Mouse (Mus musculus) hindbrain, postnatal 0 days (tissue): ENCODE data around the gene Icos. TPM values are rescaled to one million over a fixed set of nuclear protein-coding genes. Genes with fewer than 3 reads are reported as not detected.

ENCODE experiments used
- ATAC-seq: fragments of 200-750 bp; cut with Nextera tagmentation; 2 replicates; pipeline ENCODE4 v1.8.0; 2017; ENCODE audit warnings: mild to moderate bottlenecking, moderate TSS enrichment, moderate library complexity
- DNase-seq: peaks from one replicate; pipeline ENCODE4 v3.0.0-alpha.2; 2015; ENCODE audit warnings: low spot score
- H3K27ac ChIP-seq: fragments of 300-500 bp; sonication (generic); 2 replicates; pipeline ENCODE4 v1.5.1; 2014; ENCODE audit warnings: mild to moderate bottlenecking
- H3K27me3 ChIP-seq: fragments of 300-500 bp; sonication (generic); 2 replicates; pipeline ENCODE4 v1.6.1; 2014; ENCODE audit warnings: low read length, mixed read lengths; ENCODE audit not compliant: insufficient read depth
- H3K36me3 ChIP-seq: fragments of 300-500 bp; sonication (generic); 2 replicates; pipeline ENCODE4 v1.6.1; 2014; ENCODE audit warnings: low read length, mixed read lengths; ENCODE audit not compliant: insufficient read depth
- H3K4me1 ChIP-seq: fragments of 300-500 bp; sonication (generic); 2 replicates; pipeline ENCODE4 v1.6.1; 2014; ENCODE audit warnings: antibody characterized with exemption, low read length, mixed read lengths; ENCODE audit not compliant: insufficient read depth
- H3K4me2 ChIP-seq: fragments of 300-500 bp; sonication (generic); 2 replicates; pipeline ENCODE4 v1.6.1; 2014; ENCODE audit warnings: low read depth, mild to moderate bottlenecking, low read length, moderate library complexity, mixed read lengths
- H3K4me3 ChIP-seq: fragments of 300-500 bp; sonication (generic); 2 replicates; pipeline ENCODE4 v1.5.1; 2014; ENCODE audit warnings: low read length
- H3K9ac ChIP-seq: fragments of 300-500 bp; sonication (generic); replicated peaks from 2 replicates; pipeline ENCODE4 v1.6.1; 2014; ENCODE audit warnings: mild to moderate bottlenecking, low read length, moderate library complexity, mixed read lengths
- H3K9me3 ChIP-seq: fragments of 300-500 bp; sonication (generic); 2 replicates; pipeline ENCODE4 v1.6.1; 2016; ENCODE audit warnings: low read length, mixed read lengths
- CTCF ChIP-seq: IDR thresholded peaks from 2 replicates; pipeline ENCODE4 v1.5.1; 2016; ENCODE audit warnings: antibody characterized with exemption, control low read depth, low read depth
- WGBS: fragments of 180-500 bp; shearing (Covaris S2); extraction: QIAGEN DNeasy Blood & Tissue Kit; methylation state at CpG from one replicate; pipeline ENCODE4 v1.1.7; 2014; 5-methylcytosine and 5-hydroxymethylcytosine counted together
- polyA plus RNA-seq: library from polyadenylated mRNA; unstranded; fragments of >200 nt; fragmentation: Nextera tagmentation; extraction: Ambion mirVana; gene quantifications from 2 replicates; pipeline ENCODE4 v1.2.1, GENCODE M21; 2015
- total RNA-seq: library from RNA; depleted of rRNA; stranded (reverse); fragments of >200 nt; gene quantifications from 2 replicates; pipeline ENCODE4 v1.2.3, GENCODE M21; 2014

The Icos gene
- total and polyA plus RNA-seq, 2 experiments from 2014 or later: 0.19 TPM; not detected in 1

DNA sequence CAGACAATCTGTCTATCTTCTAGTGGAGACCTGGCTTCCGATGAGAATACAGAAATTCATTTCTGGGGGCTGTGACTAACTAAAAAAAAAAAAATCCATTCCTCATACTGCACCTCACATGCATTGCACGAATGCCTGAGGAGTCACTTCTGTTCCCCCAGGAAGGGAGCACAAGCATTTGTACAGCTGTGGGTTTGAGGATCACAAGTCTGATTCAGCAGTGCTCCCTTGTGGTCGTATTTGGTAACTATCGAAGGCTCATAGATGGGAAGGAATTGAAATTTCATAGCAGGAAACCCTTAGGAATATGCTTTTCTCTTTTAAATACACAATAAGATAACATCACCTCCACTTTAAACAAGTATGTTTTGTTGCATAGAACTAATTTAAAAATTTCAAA, 16.6 kb upstream of the Icos start:
- Histone ChIP-seq H3K27me3 (no peaks in the 10 kb centered on the region), H3K9me3 (no peaks in the 10 kb centered on the region), H3K27ac (no peak overlapping the region), H3K4me1 (no peaks in the 10 kb centered on the region), H3K4me3 (no peak overlapping the region), H3K4me2 (no peak overlapping the region), H3K36me3 (no peaks in the 10 kb centered on the region), H3K9ac (no peak overlapping the region)
- DNase-seq: peak; percentile 87
- peak; percentile 82 for TF ChIP-seq CTCF
- ATAC-seq: peak; percentile 64; the same call in 1 of the 2 replicates
- WGBS: 23% methylated on average over 4 of the region's 4 CpGs

DNA sequence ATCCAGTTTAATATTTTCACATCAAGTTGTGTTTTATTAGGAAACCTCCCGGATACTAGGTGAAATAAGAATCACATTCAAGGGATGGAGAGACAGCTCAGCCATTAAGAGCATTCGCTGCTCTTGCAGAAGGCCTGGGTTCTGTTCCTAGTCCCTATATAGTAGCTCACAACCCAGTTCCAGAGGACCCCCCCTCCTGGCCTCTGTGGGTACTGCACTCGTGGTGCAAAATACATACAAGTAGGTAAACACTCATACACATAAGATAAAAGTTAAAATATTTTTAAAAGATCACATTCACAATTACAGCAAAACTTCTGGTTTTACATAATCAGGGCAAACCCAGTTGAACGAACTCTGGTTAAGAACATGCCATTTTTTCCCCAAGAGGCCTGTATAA, 15.6 kb upstream of the Icos start:
- Histone ChIP-seq H3K27ac (no peak overlapping the region), H3K36me3 (no peaks in the 10 kb centered on the region), H3K9me3 (no peaks in the 10 kb centered on the region), H3K27me3 (no peaks in the 10 kb centered on the region), H3K4me3 (no peak overlapping the region), H3K4me2 (no peak overlapping the region), H3K4me1 (no peaks in the 10 kb centered on the region), H3K9ac (no peak overlapping the region)
- 83% methylated on average over 4 of the region's 4 CpGs for whole genome bisulfite sequencing
- no peak for ATAC-seq
- peak; percentile 30; the same call in 1 of the 2 replicates for TF ChIP-seq CTCF
- DNase-seq: no peak

- no peak for TF ChIP-seq CTCF
- no peak overlapping the region for H3K4me3 ChIP-seq
- DNase-seq (no peak), ATAC-seq (no peak)
- H3K4me2 ChIP-seq: no peak overlapping the region
- WGBS: 34% methylated on average over 2 of the region's 2 CpGs
- H3K4me1 ChIP-seq: no peaks in the 10 kb centered on the region
- H3K9me3 ChIP-seq: no peaks in the 10 kb centered on the region
- no peaks in the 10 kb centered on the region for H3K27me3 ChIP-seq
- H3K9ac ChIP-seq: no peak overlapping the region
- no peak overlapping the region for H3K27ac ChIP-seq
- H3K36me3 ChIP-seq: no peaks in the 10 kb centered on the region
Measured at GRCm38 (mm10) chr1:60967521-60967920, 10.2 kb upstream of the Icos start.

GRCm38 (mm10) chr1:60970846-60971245, 6.9 kb upstream of the Icos start:
- Histone ChIP-seq H3K27me3 (no peaks in the 10 kb centered on the region), H3K9me3 (no peaks in the 10 kb centered on the region), H3K4me1 (no peaks in the 10 kb centered on the region), H3K4me3 (no peak overlapping the region), H3K27ac (no peak overlapping the region), H3K4me2 (no peak overlapping the region), H3K36me3 (no peaks in the 10 kb centered on the region), H3K9ac (no peak overlapping the region)
- DNase-seq (peak; percentile 22), ATAC-seq (no peak)
- peak; percentile 44 for TF ChIP-seq CTCF
- WGBS: 93% methylated on average over 1 of the region's 1 CpGs

- no peak overlapping the region for H3K4me2 ChIP-seq
- no peak overlapping the region for H3K9ac ChIP-seq
- 87% methylated on average over 3 of the region's 3 CpGs for WGBS
- ATAC-seq (no peak), DNase-seq (no peak)
- H3K4me3 ChIP-seq: no peak overlapping the region
- H3K9me3 ChIP-seq: no peaks in the 10 kb centered on the region
- H3K27ac ChIP-seq: no peak overlapping the region
- H3K4me1 ChIP-seq: no peaks in the 10 kb centered on the region
- no peak for TF ChIP-seq CTCF
- no peaks in the 10 kb centered on the region for H3K36me3 ChIP-seq
- no peaks in the 10 kb centered on the region for H3K27me3 ChIP-seq
Measured at GRCm38 (mm10) chr1:60974221-60974620, 3.5 kb upstream of the Icos start.

- Histone ChIP-seq H3K4me1 (no peaks in the 10 kb centered on the region), H3K27me3 (no peaks in the 10 kb centered on the region), H3K4me2 (no peak overlapping the region), H3K27ac (no peak overlapping the region), H3K9me3 (no peaks in the 10 kb centered on the region), H3K36me3 (no peaks in the 10 kb centered on the region), H3K4me3 (no peak overlapping the region), H3K9ac (no peak overlapping the region)
- 92% methylated on average over 5 of the region's 5 CpGs for WGBS
- DNase-seq: no peak
- TF ChIP-seq CTCF: no peak
- ATAC-seq: no peak
Measured at GRCm38 (mm10) chr1:60975646-60976294, 2.0 kb upstream of the Icos start.

DNA sequence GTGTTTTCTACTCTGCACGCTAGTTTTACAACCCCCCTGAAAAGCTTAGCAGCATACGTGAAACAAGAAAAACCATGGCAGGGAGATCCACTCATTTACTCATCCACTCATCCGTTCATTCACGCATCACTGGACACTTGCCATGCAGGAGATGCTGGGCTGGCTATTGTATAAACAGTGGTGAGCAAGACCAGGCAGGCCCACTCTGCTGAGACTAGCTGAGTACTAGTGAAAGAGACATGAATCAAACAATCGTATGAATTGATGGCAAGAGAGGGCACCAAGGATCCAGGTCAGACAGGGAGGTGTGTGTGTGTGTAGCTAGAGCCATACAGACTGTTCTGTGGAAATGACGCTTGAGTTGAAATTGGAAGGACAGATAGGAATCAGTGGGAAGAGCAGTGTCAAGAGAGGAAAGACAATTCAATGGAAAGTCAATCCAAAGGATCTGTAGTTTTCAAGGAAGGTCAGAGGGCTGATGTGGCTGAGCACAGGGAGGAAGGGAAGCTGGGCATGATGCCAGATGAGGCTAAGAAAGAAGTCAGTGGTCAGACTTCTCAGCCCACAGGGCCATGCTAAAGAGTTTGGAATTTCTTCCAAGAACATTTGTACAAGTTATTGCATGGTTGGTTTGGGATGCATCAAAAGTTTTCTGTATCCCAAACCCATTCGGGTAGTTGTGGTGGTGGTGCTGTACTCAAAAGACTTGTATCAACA, 1.6 kb downstream of the Icos start:
- Histone ChIP-seq H3K36me3 (no peaks in the 10 kb centered on the region), H3K9ac (no peak overlapping the region), H3K4me3 (no peak overlapping the region), H3K9me3 (no peaks in the 10 kb centered on the region), H3K27ac (no peak overlapping the region), H3K27me3 (no peaks in the 10 kb centered on the region), H3K4me1 (no peaks in the 10 kb centered on the region), H3K4me2 (no peak overlapping the region)
- WGBS: 52% methylated on average over 7 of the region's 7 CpGs
- ATAC-seq (0 out of 2 replicates have a peak, but pooled peaks have one; percentile 15), DNase-seq (peak; percentile 34)
- TF ChIP-seq CTCF: no peak
